Mouse (Mus musculus) lung, postnatal 0 days (tissue): ENCODE results near the gene Ccdc65. TPM values are rescaled to one million over a fixed set of nuclear protein-coding genes. Genes with fewer than 3 reads are reported as not detected.

Experiments
- ATAC-seq: fragments of 200-750 bp; cut with Nextera tagmentation; 2 replicates; pipeline ENCODE4 v1.8.0; 2017; ENCODE audit warnings: moderate library complexity
- DNase-seq: peaks from one replicate; pipeline ENCODE4 v3.0.0-alpha.2; 2016; ENCODE audit warnings: low spot score
- H3K27ac ChIP-seq: fragments of 300-500 bp; sonication (generic); 2 replicates; pipeline ENCODE4 v1.5.1; 2014; ENCODE audit warnings: antibody characterized with exemption, mild to moderate bottlenecking, low read length, mixed read lengths
- H3K27me3 ChIP-seq: fragments of 300-500 bp; sonication (generic); replicated peaks from 2 replicates; pipeline ENCODE4 v1.6.1; 2014; ENCODE audit warnings: low read length, mixed read lengths; ENCODE audit not compliant: insufficient read depth
- H3K36me3 ChIP-seq: fragments of 300-500 bp; sonication (generic); 2 replicates; pipeline ENCODE4 v1.6.1; 2014; ENCODE audit warnings: low read length, mixed read lengths; ENCODE audit not compliant: insufficient read depth
- H3K4me1 ChIP-seq: fragments of 300-500 bp; sonication (generic); 2 replicates; pipeline ENCODE4 v1.6.1; 2014; ENCODE audit warnings: antibody characterized with exemption, low read depth, low read length, mixed read lengths; ENCODE audit not compliant: insufficient read depth
- H3K4me2 ChIP-seq: fragments of 300-500 bp; sonication (generic); replicated peaks from 2 replicates; pipeline ENCODE4 v1.6.1; 2014; ENCODE audit warnings: low read depth, mild to moderate bottlenecking, low read length, moderate library complexity, mixed read lengths
- H3K4me3 ChIP-seq: fragments of 300-500 bp; sonication (generic); 2 replicates; pipeline ENCODE4 v1.5.1; 2014; ENCODE audit warnings: low read depth, low read length
- H3K9ac ChIP-seq: fragments of 300-500 bp; sonication (generic); replicated peaks from 2 replicates; pipeline ENCODE4 v1.6.1; 2014; ENCODE audit warnings: low read depth, mild to moderate bottlenecking
- H3K9me3 ChIP-seq: fragments of 300-500 bp; sonication (generic); 2 replicates; pipeline ENCODE4 v1.6.1; 2016; ENCODE audit warnings: low read length, mixed read lengths
- CTCF ChIP-seq: IDR thresholded peaks from 2 replicates; pipeline ENCODE4 v1.5.1; 2016; ENCODE audit warnings: antibody characterized with exemption, mild to moderate bottlenecking
- EP300 ChIP-seq: IDR thresholded peaks from 2 replicates; pipeline ENCODE4 v1.6.1; 2016; ENCODE audit warnings: antibody characterized with exemption, mild to moderate bottlenecking, control low read depth
- WGBS: fragments of 180-500 bp; shearing (Covaris S2); extraction: QIAGEN DNeasy Blood & Tissue Kit; methylation state at CpG from one replicate; pipeline ENCODE4 v1.1.7; 2014; 5-methylcytosine and 5-hydroxymethylcytosine counted together
- polyA plus RNA-seq: library from polyadenylated mRNA; unstranded; fragments of >200 nt; fragmentation: Nextera tagmentation; extraction: Ambion mirVana; gene quantifications from 2 replicates; pipeline ENCODE4 v1.2.1, GENCODE M21; 2015

The Ccdc65 gene
- polyA plus RNA-seq, 1 experiment from 2014 or later, result 3.7 TPM

GRCm38 (mm10) chr15:98754125-98754524 is 46.1 kb downstream of the Ccdc65 start:
- Histone ChIP-seq H3K27me3 (no peaks in the 10 kb centered on the region), H3K4me3 (no peak overlapping the region), H3K27ac (no peak overlapping the region), H3K4me2 (no peak overlapping the region), H3K36me3 (no peaks in the 10 kb centered on the region), H3K4me1 (no peaks in the 10 kb centered on the region), H3K9ac (no peak overlapping the region), H3K9me3 (no peaks in the 10 kb centered on the region)
- DNase-seq (no peak), ATAC-seq (no peak)
- WGBS, result 95% methylated on average over 2 of the region's 2 CpGs
- no peak for TF ChIP-seq EP300
- no peak for TF ChIP-seq CTCF

- H3K4me3 ChIP-seq, result peak overlapping the region; percentile 95
- H3K27ac ChIP-seq, result peak overlapping the region; percentile 86
- H3K4me1 ChIP-seq, result peaks cover 8% of the 10 kb centered on the region; the same call in 1 of the 2 replicates
- peak overlapping the region; percentile 97 for H3K4me2 ChIP-seq
- 0% methylated on average over 18 of the region's 24 CpGs for WGBS
- no peaks in the 10 kb centered on the region for H3K27me3 ChIP-seq
- peak overlapping the region; percentile 70 for H3K9ac ChIP-seq
- no peaks in the 10 kb centered on the region for H3K36me3 ChIP-seq
- ATAC-seq (peak; percentile 85), DNase-seq (peak; percentile 93)
- TF ChIP-seq CTCF (peak; percentile 47), EP300 (no peak)
- H3K9me3 ChIP-seq, result no peaks in the 10 kb centered on the region
Observed at GRCm38 (mm10) chr15:98762201-98762621, 54.2 kb downstream of the Ccdc65 start.

- Histone ChIP-seq H3K27ac (peak within 1 kb of the TSS; percentile 86), H3K9ac (peak within 1 kb of the TSS; percentile 70), H3K27me3 (no peaks in the 10 kb centered on the region), H3K4me3 (peak within 1 kb of the TSS; percentile 95), H3K36me3 (no peaks in the 10 kb centered on the region), H3K4me2 (peak within 1 kb of the TSS; percentile 97), H3K4me1 (peaks cover 8% of the 10 kb centered on the region; the same call in 1 of the 2 replicates), H3K9me3 (no peaks in the 10 kb centered on the region)
- DNase-seq (peak; percentile 97), ATAC-seq (peak; percentile 97)
- peak; percentile 81 for TF ChIP-seq EP300
- no peak for TF ChIP-seq CTCF
- 2% methylated on average over 58 of the region's 76 CpGs for WGBS
Observed at GRCm38 (mm10) chr15:98762670-98763529, 54.9 kb downstream of the Ccdc65 start, which contains the start of gene Arf3. Gene Arf3 (minus strand): TSS chr15:98763214.

- Histone ChIP-seq H3K36me3 (no peaks in the 10 kb centered on the region), H3K27ac (no peak overlapping the region), H3K4me3 (no peak overlapping the region), H3K9me3 (no peaks in the 10 kb centered on the region), H3K9ac (no peak overlapping the region), H3K27me3 (no peaks in the 10 kb centered on the region), H3K4me1 (peaks cover 8% of the 10 kb centered on the region; the same call in 1 of the 2 replicates), H3K4me2 (no peak overlapping the region)
- DNase-seq (no peak), ATAC-seq (no peak)
- 69% methylated on average over 4 of the region's 4 CpGs for WGBS
- TF ChIP-seq CTCF, result no peak
- TF ChIP-seq EP300, result no peak
Observed at GRCm38 (mm10) chr15:98765929-98766328, 57.9 kb downstream of the Ccdc65 start.

- Histone ChIP-seq H3K4me2 (no peak overlapping the region), H3K4me1 (peaks cover 10% of the 10 kb centered on the region; the same call in 1 of the 2 replicates), H3K9ac (no peak overlapping the region), H3K4me3 (no peak overlapping the region), H3K27me3 (0 out of 2 replicates have a peak, but pooled peaks cover 13% of the 10 kb centered on the region), H3K9me3 (no peaks in the 10 kb centered on the region), H3K27ac (no peak overlapping the region), H3K36me3 (no peaks in the 10 kb centered on the region)
- DNase-seq (no peak), ATAC-seq (no peak)
- no peak for TF ChIP-seq CTCF
- TF ChIP-seq EP300, result no peak
- WGBS, result 18% methylated on average over 5 of the region's 5 CpGs
Observed at GRCm38 (mm10) chr15:98768259-98768658, 60.3 kb downstream of the Ccdc65 start.

GRCm38 (mm10) chr15:98771813-98772425 is 63.9 kb downstream of the Ccdc65 start:
- peak overlapping the region; percentile 62 for H3K4me2 ChIP-seq
- ATAC-seq, result no peak
- peak overlapping the region; percentile 31 for H3K4me3 ChIP-seq
- 7% methylated on average over 12 of the region's 12 CpGs for WGBS
- TF ChIP-seq CTCF, result no peak
- no peak for TF ChIP-seq EP300
- no peaks in the 10 kb centered on the region for H3K36me3 ChIP-seq
- peaks cover 39% of the 10 kb centered on the region for H3K27me3 ChIP-seq
- no peak overlapping the region for H3K27ac ChIP-seq
- no peak for DNase-seq
- H3K9ac ChIP-seq, result no peak overlapping the region
- no peaks in the 10 kb centered on the region for H3K9me3 ChIP-seq
- 0 out of 2 replicates have a peak, but pooled peaks cover 8% of the 10 kb centered on the region for H3K4me1 ChIP-seq
